Mouse (Mus musculus): Measurements from ENCODE around the gene Serinc2.

The Serinc2 gene

DNA sequence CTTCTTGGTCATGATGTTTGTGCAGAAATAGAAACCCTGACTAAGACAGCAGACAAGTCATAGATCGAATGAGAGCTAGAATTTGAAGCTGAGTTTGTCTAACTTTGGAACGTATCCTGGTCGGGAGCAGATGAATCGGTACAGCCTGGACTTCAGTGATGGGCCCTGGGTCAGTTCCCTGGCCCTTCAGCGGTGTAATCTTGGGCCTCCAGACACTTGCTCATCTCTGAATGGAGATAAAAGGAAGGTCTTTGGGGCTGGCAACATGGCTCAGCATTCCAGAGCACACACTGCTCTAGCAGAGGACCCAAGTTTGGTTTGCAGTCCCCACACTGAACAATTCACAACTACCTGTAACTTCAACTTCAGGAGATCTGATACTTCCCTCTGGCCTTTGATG, 36.0 kb downstream of the Serinc2 start:
- Histone ChIP-seq H3K36me3 (ENCODE audit: insufficient read depth, low read length) (no peaks in the 10 kb centered on the region), H3K27me3 (ENCODE audit: insufficient read depth, low read length) (peaks cover 3% of the 10 kb centered on the region; the same call in 1 of the 2 replicates), H3K9me3 (ENCODE audit: low read length) (no peaks in the 10 kb centered on the region), H3K4me1 (replicated peaks; ENCODE audit: low read depth, low read length) (peaks cover 21% of the 10 kb centered on the region), H3K4me3 (replicated peaks; ENCODE audit: low read length) (no peak overlapping the region)
- no peak for TF ChIP-seq POU5F1 (IDR thresholded peaks at IDR 0.05; ENCODE audit: borderline replicate concordance, low read length)
- no peak for TF ChIP-seq NANOG (IDR thresholded peaks at IDR 0.05; ENCODE audit: borderline replicate concordance, low read length)
- TF ChIP-seq CTCF (conservative IDR thresholded peaks at IDR 0.05; ENCODE audit: low read length), result no peak

DNA sequence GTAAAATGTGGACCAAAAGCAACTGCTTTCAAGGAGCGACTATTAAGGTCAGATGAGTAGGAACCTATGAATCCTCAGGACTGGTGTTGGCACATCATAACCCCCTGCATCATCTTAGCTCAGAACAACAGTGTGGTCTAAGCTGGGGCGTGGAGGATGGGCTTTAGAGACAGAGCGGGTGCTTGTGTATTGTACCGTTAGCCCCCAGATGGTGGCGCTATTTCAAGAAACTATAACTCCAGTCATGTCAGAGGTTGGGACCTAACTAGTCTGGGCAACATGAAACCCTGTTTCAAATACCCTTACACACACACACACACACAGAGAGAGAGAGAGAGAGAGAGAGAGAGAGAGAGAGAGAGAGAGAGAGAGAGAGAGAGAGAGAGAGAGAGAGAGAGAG, 38.3 kb downstream of the Serinc2 start:
- Histone ChIP-seq H3K27me3 (ENCODE audit: insufficient read depth, low read length) (no peaks in the 10 kb centered on the region), H3K4me1 (replicated peaks; ENCODE audit: low read depth, low read length) (peaks cover 14% of the 10 kb centered on the region), H3K9me3 (ENCODE audit: low read length) (peaks cover 15% of the 10 kb centered on the region), H3K36me3 (ENCODE audit: insufficient read depth, low read length) (no peaks in the 10 kb centered on the region), H3K4me3 (replicated peaks; ENCODE audit: low read length) (no peak overlapping the region)
- TF ChIP-seq CTCF (conservative IDR thresholded peaks at IDR 0.05; ENCODE audit: low read length) (peak; percentile 58), NANOG (IDR thresholded peaks at IDR 0.05; ENCODE audit: borderline replicate concordance, low read length) (no peak)

DNA sequence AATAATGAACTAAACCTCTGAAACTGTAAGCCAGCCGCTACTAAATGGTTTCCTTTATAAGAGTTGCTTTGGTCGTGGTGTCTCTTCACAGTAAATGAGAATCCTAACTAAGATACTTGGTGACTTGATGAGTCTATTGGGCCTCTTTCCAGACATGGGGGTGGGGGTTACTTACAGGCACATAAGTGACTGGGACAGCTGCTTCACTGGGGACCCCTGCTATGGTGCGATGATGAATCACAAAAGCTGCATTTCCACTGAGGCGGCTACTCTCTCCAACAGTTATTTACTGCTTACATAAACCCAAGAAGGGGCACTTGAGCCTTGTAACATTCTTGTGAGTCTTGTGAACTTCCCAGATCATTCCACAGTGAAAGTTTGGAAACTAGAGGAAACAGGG, 41.4 kb downstream of the Serinc2 start:
- TF ChIP-seq CTCF (conservative IDR thresholded peaks at IDR 0.05; ENCODE audit: low read length) (no peak), POU5F1 (IDR thresholded peaks at IDR 0.05; ENCODE audit: borderline replicate concordance, low read length) (no peak), NANOG (IDR thresholded peaks at IDR 0.05; ENCODE audit: borderline replicate concordance, low read length) (no peak)
- H3K4me3 ChIP-seq (replicated peaks; ENCODE audit: low read length), result no peak overlapping the region
- no peaks in the 10 kb centered on the region for H3K27me3 ChIP-seq (ENCODE audit: insufficient read depth, low read length)
- H3K4me1 ChIP-seq (replicated peaks; ENCODE audit: low read depth, low read length), result peaks cover 14% of the 10 kb centered on the region
- H3K36me3 ChIP-seq (ENCODE audit: insufficient read depth, low read length), result no peaks in the 10 kb centered on the region
- H3K9me3 ChIP-seq (ENCODE audit: low read length), result peaks cover 20% of the 10 kb centered on the region

DNA sequence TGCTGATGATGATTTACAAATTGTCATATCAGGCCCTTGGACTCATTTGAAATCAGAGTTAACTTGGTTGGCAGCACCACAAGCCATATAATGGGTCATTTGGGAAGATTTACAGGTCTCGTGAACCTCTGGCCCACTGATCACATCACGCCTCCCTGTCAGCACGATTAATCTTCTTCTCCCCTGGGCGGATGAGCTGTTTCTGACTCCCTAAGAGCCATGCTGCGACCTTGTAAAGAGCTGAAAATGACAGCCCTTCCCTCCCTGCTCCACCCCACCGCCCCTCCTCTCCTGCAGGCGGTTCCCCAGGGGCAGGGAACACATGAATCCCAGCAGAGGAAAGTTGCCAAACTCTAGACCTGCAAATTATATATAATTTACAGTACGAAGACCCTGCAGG, 42.6 kb downstream of the Serinc2 start:
- H3K4me1 ChIP-seq (replicated peaks; ENCODE audit: low read depth, low read length), result peaks cover 10% of the 10 kb centered on the region
- H3K4me3 ChIP-seq (replicated peaks; ENCODE audit: low read length), result no peak overlapping the region
- peaks cover 20% of the 10 kb centered on the region for H3K9me3 ChIP-seq (ENCODE audit: low read length)
- TF ChIP-seq CTCF (conservative IDR thresholded peaks at IDR 0.05; ENCODE audit: low read length), result no peak
- no peak for TF ChIP-seq NANOG (IDR thresholded peaks at IDR 0.05; ENCODE audit: borderline replicate concordance, low read length)
- no peak for TF ChIP-seq POU5F1 (IDR thresholded peaks at IDR 0.05; ENCODE audit: borderline replicate concordance, low read length)
- H3K27me3 ChIP-seq (ENCODE audit: insufficient read depth, low read length), result no peaks in the 10 kb centered on the region
- H3K36me3 ChIP-seq (ENCODE audit: insufficient read depth, low read length), result no peaks in the 10 kb centered on the region

DNA sequence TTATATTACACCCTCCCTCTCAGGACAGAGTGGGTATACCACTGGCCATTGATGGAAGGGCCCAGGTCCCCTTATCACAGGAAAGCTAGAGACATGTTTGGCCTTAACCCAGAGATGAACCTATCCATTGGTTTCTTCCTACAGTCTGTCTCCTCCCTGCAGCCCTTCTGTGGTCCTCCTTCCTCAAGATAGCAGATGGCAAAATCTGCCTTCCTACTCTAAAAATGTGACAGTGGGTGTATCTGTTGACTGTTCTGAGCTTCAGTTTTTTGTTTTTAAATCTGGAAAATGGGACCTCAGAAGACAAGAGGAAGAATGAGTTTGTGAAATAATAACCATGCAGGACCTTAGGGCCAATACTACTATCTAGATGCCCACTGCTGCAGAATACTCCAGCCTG, 54.9 kb downstream of the Serinc2 start:
- no peaks in the 10 kb centered on the region for H3K36me3 ChIP-seq (ENCODE audit: insufficient read depth, low read length)
- peaks cover 20% of the 10 kb centered on the region for H3K27me3 ChIP-seq (ENCODE audit: insufficient read depth, low read length)
- H3K9me3 ChIP-seq (ENCODE audit: low read length), result 0 out of 2 replicates have a peak, but pooled peaks cover 1% of the 10 kb centered on the region
- H3K4me1 ChIP-seq (replicated peaks; ENCODE audit: low read depth, low read length), result no peaks in the 10 kb centered on the region
- H3K4me3 ChIP-seq (replicated peaks; ENCODE audit: low read length), result no peak overlapping the region
- TF ChIP-seq POU5F1 (IDR thresholded peaks at IDR 0.05; ENCODE audit: borderline replicate concordance, low read length) (no peak), NANOG (IDR thresholded peaks at IDR 0.05; ENCODE audit: borderline replicate concordance, low read length) (no peak), CTCF (conservative IDR thresholded peaks at IDR 0.05; ENCODE audit: low read length) (no peak)

DNA sequence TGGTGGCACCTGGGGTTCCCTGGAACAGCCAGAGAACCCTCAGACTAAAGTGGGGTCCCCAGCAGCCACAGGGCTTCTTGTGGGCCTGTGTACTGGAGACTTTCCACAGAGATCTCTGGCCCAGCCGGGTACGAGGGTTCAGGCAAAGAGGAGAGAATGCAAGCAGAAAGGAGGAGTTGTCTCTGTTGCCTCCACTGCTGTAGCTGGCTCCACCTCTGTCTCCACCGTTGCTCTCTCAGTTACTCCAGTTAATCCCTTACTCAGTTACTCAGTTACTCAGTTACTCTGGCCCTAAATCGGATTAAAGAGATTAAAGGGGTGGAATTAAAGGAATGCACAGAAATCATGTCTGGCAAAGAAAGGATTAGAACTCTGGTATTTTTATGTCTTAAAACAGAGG, 56.8 kb downstream of the Serinc2 start, which contains the start of gene Gm853:
Gene Gm853, minus strand, starts transcription at position 223 of the 400 bp plus-strand sequence.
- H3K36me3 ChIP-seq (ENCODE audit: insufficient read depth, low read length), result no peaks in the 10 kb centered on the region
- TF ChIP-seq NANOG (IDR thresholded peaks at IDR 0.05; ENCODE audit: borderline replicate concordance, low read length) (no peak), CTCF (conservative IDR thresholded peaks at IDR 0.05; ENCODE audit: low read length) (no peak), POU5F1 (IDR thresholded peaks at IDR 0.05; ENCODE audit: borderline replicate concordance, low read length) (no peak)
- peaks cover 20% of the 10 kb centered on the region for H3K27me3 ChIP-seq (ENCODE audit: insufficient read depth, low read length)
- H3K4me3 ChIP-seq (replicated peaks; ENCODE audit: low read length), result no peak within 1 kb of the TSS
- no peaks in the 10 kb centered on the region for H3K9me3 ChIP-seq (ENCODE audit: low read length)
- H3K4me1 ChIP-seq (replicated peaks; ENCODE audit: low read depth, low read length), result no peaks in the 10 kb centered on the region

DNA sequence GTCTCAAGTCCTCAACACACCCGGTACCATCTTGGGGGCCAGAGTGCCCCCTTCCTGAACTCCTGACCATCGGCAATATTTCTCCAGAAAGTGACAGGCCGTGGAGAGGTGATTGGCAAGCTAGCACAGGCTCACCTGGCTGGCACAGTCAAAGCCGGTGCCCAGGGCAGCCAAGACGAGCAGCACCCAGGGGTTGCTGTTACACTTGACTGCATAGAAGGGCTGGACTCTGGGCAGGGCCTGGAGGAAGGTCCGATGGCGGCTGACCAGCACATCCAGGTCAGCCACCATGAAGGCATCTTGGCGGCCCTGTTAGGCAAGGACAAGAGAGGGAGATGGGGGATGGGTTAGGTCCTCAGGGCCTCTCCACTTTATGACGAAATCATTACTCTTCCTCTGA, 58.8 kb downstream of the Serinc2 start:
- no peak for TF ChIP-seq NANOG (IDR thresholded peaks at IDR 0.05; ENCODE audit: borderline replicate concordance, low read length)
- no peak for TF ChIP-seq POU5F1 (IDR thresholded peaks at IDR 0.05; ENCODE audit: borderline replicate concordance, low read length)
- no peak overlapping the region for H3K4me3 ChIP-seq (replicated peaks; ENCODE audit: low read length)

DNA sequence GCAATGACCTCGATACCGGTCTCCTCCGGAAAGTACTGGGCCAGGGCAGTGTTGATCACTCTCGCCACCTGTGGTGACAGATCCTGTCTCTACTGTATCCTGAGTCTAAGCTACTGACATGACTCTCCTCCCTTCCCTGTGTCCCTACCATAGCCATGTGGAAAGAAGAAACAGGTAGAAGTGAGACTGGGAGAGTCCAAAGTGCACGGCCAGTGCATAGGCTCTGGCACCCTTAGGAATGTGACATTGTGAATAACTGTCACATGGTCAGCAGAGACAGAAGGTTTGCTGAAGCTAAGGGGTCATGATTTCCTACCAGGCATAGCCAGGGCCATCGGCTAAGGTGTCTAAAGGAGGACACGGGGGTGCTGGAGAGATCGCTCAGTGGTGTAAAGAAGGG, 63.6 kb downstream of the Serinc2 start:
- Histone ChIP-seq H3K36me3 (ENCODE audit: insufficient read depth, low read length) (no peaks in the 10 kb centered on the region), H3K4me1 (replicated peaks; ENCODE audit: low read depth, low read length) (peaks cover 3% of the 10 kb centered on the region), H3K4me3 (replicated peaks; ENCODE audit: low read length) (no peak overlapping the region), H3K27me3 (ENCODE audit: insufficient read depth, low read length) (peaks cover 5% of the 10 kb centered on the region), H3K9me3 (ENCODE audit: low read length) (no peaks in the 10 kb centered on the region)
- TF ChIP-seq NANOG (IDR thresholded peaks at IDR 0.05; ENCODE audit: borderline replicate concordance, low read length) (no peak), CTCF (conservative IDR thresholded peaks at IDR 0.05; ENCODE audit: low read length) (no peak), POU5F1 (IDR thresholded peaks at IDR 0.05; ENCODE audit: borderline replicate concordance, low read length) (no peak)

More for the DNA sequence above, 58.8 kb downstream of the Serinc2 start:
- H3K9me3 ChIP-seq (ENCODE audit: low read length), result no peaks in the 10 kb centered on the region
- H3K36me3 ChIP-seq (ENCODE audit: insufficient read depth, low read length), result no peaks in the 10 kb centered on the region
- H3K4me1 ChIP-seq (replicated peaks; ENCODE audit: low read depth, low read length), result no peaks in the 10 kb centered on the region
- H3K27me3 ChIP-seq (ENCODE audit: insufficient read depth, low read length), result peaks cover 18% of the 10 kb centered on the region

DNA sequence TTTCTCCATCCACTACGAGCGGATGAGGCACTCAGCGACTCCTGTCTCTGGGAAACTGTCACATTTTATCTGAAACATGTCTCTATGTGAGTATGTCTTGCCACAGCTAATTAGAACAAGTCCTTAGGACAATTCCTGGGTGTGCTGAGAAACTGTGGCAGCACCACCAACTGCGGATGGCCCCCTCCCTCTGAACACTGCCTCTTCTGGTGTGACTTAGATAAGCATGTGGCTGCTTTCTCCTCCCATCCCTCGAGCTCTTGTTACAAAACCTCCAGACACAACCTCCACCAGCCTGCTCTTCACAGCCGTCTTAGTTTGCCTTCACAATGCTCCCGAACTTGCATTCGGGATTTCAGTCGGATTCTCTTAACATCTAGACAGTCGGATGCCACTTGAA, 65.1 kb downstream of the Serinc2 start:
- Histone ChIP-seq H3K9me3 (ENCODE audit: low read length) (0 out of 2 replicates have a peak, but pooled peaks cover 3% of the 10 kb centered on the region), H3K27me3 (ENCODE audit: insufficient read depth, low read length) (peaks cover 5% of the 10 kb centered on the region; the same call in 1 of the 2 replicates), H3K36me3 (ENCODE audit: insufficient read depth, low read length) (no peaks in the 10 kb centered on the region), H3K4me1 (replicated peaks; ENCODE audit: low read depth, low read length) (peaks cover 8% of the 10 kb centered on the region), H3K4me3 (replicated peaks; ENCODE audit: low read length) (no peak overlapping the region)
- no peak for TF ChIP-seq NANOG (IDR thresholded peaks at IDR 0.05; ENCODE audit: borderline replicate concordance, low read length)
- no peak for TF ChIP-seq CTCF (conservative IDR thresholded peaks at IDR 0.05; ENCODE audit: low read length)
- no peak for TF ChIP-seq POU5F1 (IDR thresholded peaks at IDR 0.05; ENCODE audit: borderline replicate concordance, low read length)
